Mouse (Mus musculus) MEL (cell line): ENCODE measurements around the gene Ankrd66. TPM values are rescaled to one million over a fixed set of nuclear protein-coding genes. Genes with fewer than 3 reads are reported as not detected.

Experiments used
- DNase-seq: peaks from one replicate; pipeline ENCODE4 v3.0.0; 2011; ENCODE audit warnings: low read depth, low spot score
- H3K27ac ChIP-seq: 2 replicates; pipeline ENCODE4 v1.5.1; 2012; ENCODE audit warnings: low read depth, mild to moderate bottlenecking, control low read depth, low read length, moderate library complexity; ENCODE audit not compliant: control insufficient read depth
- H3K27me3 ChIP-seq, 2 experiments: fragments of 150-350 bp in 1 of 2; sonication (generic) in 1 of 2; 2 replicates each; pipeline ENCODE4 v1.6.1; 2012; ENCODE audit warnings: low read length in 2 of 2, mild to moderate bottlenecking in 2 of 2, improper control_type of control experiment in 1 of 2, moderate library complexity in 1 of 2; ENCODE audit not compliant: insufficient read depth in 2 of 2, control insufficient read depth in 1 of 2
- H3K36me3 ChIP-seq, 2 experiments: 2 replicates each; pipeline ENCODE4 v1.6.1; 2012 to 2014; ENCODE audit warnings: low read length in 2 of 2, improper control_type of control experiment in 1 of 2, inconsistent platforms in 1 of 2, mild to moderate bottlenecking in 1 of 2; ENCODE audit not compliant: insufficient read depth in 2 of 2, control insufficient read depth in 1 of 2
- H3K4me1 ChIP-seq, 2 experiments: fragments of 150-350 bp in 1 of 2; sonication (generic) in 1 of 2; 2 replicates each; pipeline ENCODE4 v1.6.1; 2012; ENCODE audit warnings: low read length in 2 of 2, improper control_type of control experiment in 1 of 2, mild to moderate bottlenecking in 1 of 2; ENCODE audit not compliant: insufficient read depth in 2 of 2, control insufficient read depth in 1 of 2
- H3K4me3 ChIP-seq, 2 experiments: fragments of 150-350 bp in 1 of 2; sonication (generic) in 1 of 2; 2 replicates each; pipeline ENCODE4 v1.5.1; 2012; ENCODE audit warnings: low read depth in 2 of 2, low read length in 2 of 2, mild to moderate bottlenecking in 2 of 2, moderate library complexity in 2 of 2, control low read depth in 1 of 2, improper control_type of control experiment in 1 of 2; ENCODE audit not compliant: control insufficient read depth in 1 of 2, insufficient read depth in 1 of 2
- H3K79me2 ChIP-seq: 2 replicates; pipeline ENCODE4 v1.6.1; 2012; ENCODE audit warnings: mild to moderate bottlenecking, low read length, moderate library complexity; ENCODE audit not compliant: control insufficient read depth, poor library complexity, insufficient read depth
- H3K9ac ChIP-seq: 2 replicates; pipeline ENCODE4 v1.6.1; 2012; ENCODE audit warnings: low read depth, mild to moderate bottlenecking, control low read depth, low read length, moderate library complexity; ENCODE audit not compliant: control insufficient read depth, poor library complexity, severe bottlenecking
- H3K9me3 ChIP-seq: fragments of 150-350 bp; sonication (generic); replicated peaks from 2 replicates; pipeline ENCODE4 v1.6.1; 2012; ENCODE audit warnings: mild to moderate bottlenecking, low read length, improper control_type of control experiment, moderate library complexity; ENCODE audit not compliant: insufficient read depth
- CHD1 ChIP-seq: IDR thresholded peaks from 2 replicates; pipeline ENCODE4 v1.6.1; 2012; ENCODE audit warnings: low read depth, mild to moderate bottlenecking, inconsistent platforms, low read length, improper control_type of control experiment
- CHD2 ChIP-seq: IDR thresholded peaks from 2 replicates; pipeline ENCODE4 v1.6.1; 2011; ENCODE audit warnings: low read length, improper control_type of control experiment
- EP300 ChIP-seq, 2 experiments: IDR thresholded peaks; 2 replicates each; pipeline ENCODE4 v1.6.1; 2011; ENCODE audit warnings: improper control_type of control experiment in 2 of 2, low read length in 2 of 2, low read depth in 1 of 2, mild to moderate bottlenecking in 1 of 2
- ETS1 ChIP-seq: IDR thresholded peaks from 2 replicates; pipeline ENCODE4 v1.6.1; 2012; ENCODE audit warnings: low read depth, mild to moderate bottlenecking, inconsistent platforms, low read length, improper control_type of control experiment, moderate library complexity
- GABPA ChIP-seq: IDR thresholded peaks from 2 replicates; pipeline ENCODE4 v1.6.1; 2012; ENCODE audit warnings: low read depth, mild to moderate bottlenecking, inconsistent platforms, low read length, improper control_type of control experiment, moderate library complexity
- HCFC1 ChIP-seq: IDR thresholded peaks from 2 replicates; pipeline ENCODE4 v1.6.1; 2012; ENCODE audit warnings: low read depth, mild to moderate bottlenecking, inconsistent platforms, low read length, improper control_type of control experiment, moderate library complexity
- JUND ChIP-seq: IDR thresholded peaks from 2 replicates; pipeline ENCODE4 v1.6.1; 2011; ENCODE audit warnings: low read depth, mild to moderate bottlenecking, improper control_type of control experiment, low read length
- MAX ChIP-seq: IDR thresholded peaks from 2 replicates; pipeline ENCODE4 v1.6.1; 2011; ENCODE audit warnings: low read length, improper control_type of control experiment
- MAZ ChIP-seq: IDR thresholded peaks from 2 replicates; pipeline ENCODE4 v1.6.1; 2012; ENCODE audit warnings: low read depth, mild to moderate bottlenecking, inconsistent platforms, low read length, improper control_type of control experiment
- MYB ChIP-seq: IDR thresholded peaks from 2 replicates; pipeline ENCODE4 v1.6.1; 2011; ENCODE audit warnings: mild to moderate bottlenecking, low read depth, low read length, improper control_type of control experiment
- NRF1 ChIP-seq: IDR thresholded peaks from 2 replicates; pipeline ENCODE4 v1.6.1; 2014; ENCODE audit warnings: low read depth, mild to moderate bottlenecking, inconsistent platforms, low read length, improper control_type of control experiment, moderate library complexity; ENCODE audit not compliant: poor library complexity, insufficient read depth, severe bottlenecking
- RAD21 ChIP-seq: IDR thresholded peaks from 2 replicates; pipeline ENCODE4 v1.6.1; 2011; ENCODE audit warnings: mild to moderate bottlenecking, low read depth, low read length, improper control_type of control experiment
- RCOR1 ChIP-seq: IDR thresholded peaks from 2 replicates; pipeline ENCODE4 v1.6.1; 2012; ENCODE audit warnings: low read depth, mild to moderate bottlenecking, inconsistent platforms, low read length, improper control_type of control experiment
- SMC3 ChIP-seq: IDR thresholded peaks from 2 replicates; pipeline ENCODE4 v1.6.1; 2011; ENCODE audit warnings: low read depth, low read length, improper control_type of control experiment
- TAL1 ChIP-seq: IDR thresholded peaks from 2 replicates; pipeline ENCODE4 v1.6.1; 2012; ENCODE audit warnings: mild to moderate bottlenecking, inconsistent platforms, low read length, moderate library complexity, mixed read lengths
- TCF12 ChIP-seq: IDR thresholded peaks from 2 replicates; pipeline ENCODE4 v1.6.1; 2014; ENCODE audit warnings: low read depth, mild to moderate bottlenecking, inconsistent platforms, low read length, improper control_type of control experiment, moderate library complexity
- USF1 ChIP-seq: IDR thresholded peaks from 2 replicates; pipeline ENCODE4 v1.6.1; 2014; ENCODE audit warnings: low read depth, mild to moderate bottlenecking, inconsistent platforms, low read length, improper control_type of control experiment, moderate library complexity
- ZMIZ1 ChIP-seq: IDR thresholded peaks from 2 replicates; pipeline ENCODE4 v1.6.1; 2012; ENCODE audit warnings: low read depth, mild to moderate bottlenecking, inconsistent platforms, low read length, improper control_type of control experiment, moderate library complexity
- polyA plus RNA-seq, 2 experiments: library from polyadenylated mRNA; stranded (reverse) in 1 of 2; unstranded in 1 of 2; fragments of >175 nt in 1 of 2; fragments of >200 nt in 1 of 2; gene quantifications; 2 replicates each; pipeline versions ENCODE4 v1.2.1 to v1.2.4; 2012; ENCODE audit warnings: low replicate concordance in 2 of 2, low read depth in 1 of 2; ENCODE audit not compliant: insufficient read length in 2 of 2, insufficient read depth in 1 of 2, missing spikeins in 1 of 2
- total RNA-seq: library from RNA; depleted of rRNA; stranded (reverse); fragments of 300-350 nt; gene quantifications from 2 replicates; pipeline ENCODE4 v1.2.3, GENCODE M21; 2012

The Ankrd66 gene
- total and polyA plus RNA-seq, 3 experiments, result not detected

- Histone ChIP-seq H3K9me3 (no peaks in the 10 kb centered on the region), H3K27me3 (no peaks in the 10 kb centered on the region), H3K79me2 (no peaks in the 10 kb centered on the region), H3K4me1 (no peaks in the 10 kb centered on the region), H3K36me3 (no peaks in the 10 kb centered on the region), H3K4me3 (no peak overlapping the region), H3K27ac (no peak overlapping the region), H3K9ac (no peak overlapping the region)
- no peak for DNase-seq
- TF ChIP-seq MAX (no peak), TCF12 (no peak), RAD21 (no peak), MYB (no peak), CHD2 (no peak), NRF1 (no peak), TAL1 (no peak), ETS1 (no peak), USF1 (no peak), MAZ (no peak), ZMIZ1 (no peak), GABPA (no peak), EP300 (IDR thresholded peaks at IDR 0.05; ENCODE audit: low read depth in 1 of 2, low read length in 2 of 2) (no peak), JUND (no peak)
Observed at GRCm38 (mm10) chr17:43530507-43530906, 12.9 kb downstream of the Ankrd66 start.

GRCm38 (mm10) chr17:43520166-43520565 lies 23.3 kb downstream of the Ankrd66 start:
- Histone ChIP-seq H3K9ac (no peak overlapping the region), H3K27me3 (no peaks in the 10 kb centered on the region), H3K36me3 (no peaks in the 10 kb centered on the region), H3K9me3 (no peaks in the 10 kb centered on the region), H3K79me2 (no peaks in the 10 kb centered on the region), H3K4me1 (no peaks in the 10 kb centered on the region), H3K27ac (no peak overlapping the region), H3K4me3 (no peak overlapping the region)
- DNase-seq, result no peak
- TF ChIP-seq ETS1 (no peak), HCFC1 (no peak), CHD1 (no peak), GABPA (no peak), SMC3 (no peak), RCOR1 (no peak), MYB (no peak), MAX (no peak)
